35 mouse cellular contexts compared by ENCODE assay signal in genomic region chr3:152247708-152248107, GRCm38 (mm10).
"Had no signal": no experiment of that assay in that cellular context is flagged by ENCODE, and none has a peak within 500 bp of the region (broad histone marks: within the 10 kb centered on the region; RNA-seq: fewer than 3 reads in every experiment).

No protein-coding gene starts in this region.

- H3K27ac ChIP-seq: heart, embryonic 10.5 days; heart, embryonic 13.5 days; heart, embryonic 15.5 days; hindbrain, embryonic 10.5 days; hindbrain, embryonic 12.5 days; hindbrain, embryonic 13.5 days; hindbrain, embryonic 14.5 days; hindbrain, embryonic 15.5 days; hindbrain, postnatal 0 days; intestine, embryonic 15.5 days; kidney, embryonic 15.5 days; kidney, postnatal 0 days; layer of hippocampus, adult 2 months had no signal

- H3K4me3 ChIP-seq: heart, embryonic 10.5 days; heart, embryonic 12.5 days; heart, embryonic 13.5 days; heart, embryonic 15.5 days; hindbrain, embryonic 10.5 days; hindbrain, embryonic 12.5 days; hindbrain, embryonic 13.5 days; hindbrain, embryonic 15.5 days; intestine, embryonic 15.5 days; kidney, embryonic 15.5 days; layer of hippocampus, adult 2 months had no signal

- ATAC-seq: hindbrain, embryonic 16.5 days; hindbrain, postnatal 0 days; inflammation-experienced regulatory T-cells, adult 6 months; intestine, embryonic 15.5 days; intestine, embryonic 16.5 days; intestine, postnatal 0 days had no signal

- H3K4me2 ChIP-seq: heart, embryonic 11.5 days; heart, embryonic 12.5 days; heart, embryonic 13.5 days; heart, embryonic 15.5 days; hindbrain, embryonic 12.5 days; hindbrain, embryonic 13.5 days; hindbrain, embryonic 14.5 days; hindbrain, embryonic 15.5 days; intestine, embryonic 15.5 days; kidney, embryonic 15.5 days had no signal

- H3K36me3 ChIP-seq: hindbrain, embryonic 12.5 days; hindbrain, embryonic 13.5 days; hindbrain, embryonic 15.5 days had no signal

- H3K4me1 ChIP-seq: heart, embryonic 10.5 days; heart, embryonic 12.5 days; heart, embryonic 13.5 days; heart, embryonic 15.5 days; hindbrain, embryonic 10.5 days; hindbrain, embryonic 12.5 days; hindbrain, embryonic 13.5 days; hindbrain, embryonic 15.5 days; intestine, embryonic 15.5 days; kidney, embryonic 15.5 days had no signal

- H3K27me3 ChIP-seq: heart, embryonic 12.5 days; heart, embryonic 13.5 days; heart, embryonic 15.5 days; hindbrain, embryonic 12.5 days; hindbrain, embryonic 13.5 days; hindbrain, embryonic 15.5 days; intestine, embryonic 15.5 days; kidney, embryonic 15.5 days had no signal

- H3K9me3 ChIP-seq: heart, embryonic 10.5 days; heart, embryonic 12.5 days; heart, embryonic 13.5 days; heart, embryonic 15.5 days; hindbrain, embryonic 10.5 days; hindbrain, embryonic 12.5 days; hindbrain, embryonic 13.5 days; hindbrain, embryonic 15.5 days; intestine, embryonic 15.5 days; kidney, embryonic 15.5 days had no signal

- H3K9ac ChIP-seq: heart, embryonic 12.5 days; heart, embryonic 13.5 days; heart, embryonic 15.5 days; hindbrain, embryonic 12.5 days; hindbrain, embryonic 13.5 days; hindbrain, embryonic 14.5 days; hindbrain, embryonic 15.5 days; intestine, embryonic 15.5 days; kidney, embryonic 15.5 days had no signal

- DNase-seq: heart, postnatal 10 days; heart, postnatal 14 days; heart, postnatal 36 days; heart, postnatal 4 days; kidney, adult 11 months; kidney, adult 18-20 months; kidney, adult 2 months; kidney, adult 8-10 months; kidney, adult 9 months; kidney, postnatal 10 days; kidney, postnatal 14 days; kidney, postnatal 25 days; kidney, postnatal 36 days; kidney, postnatal 4 days; layer of hippocampus, adult 9-11 months; layer of hippocampus, postnatal 36 days had no signal
